Mouse (Mus musculus): Measurements from ENCODE around the gene Egflam. TPM values are rescaled to one million over a fixed set of nuclear protein-coding genes. Genes with fewer than 3 reads are reported as not detected.

The Egflam gene
- polyA plus RNA-seq, 1 experiment from 2014 or later, result 18.0 TPM

DNA sequence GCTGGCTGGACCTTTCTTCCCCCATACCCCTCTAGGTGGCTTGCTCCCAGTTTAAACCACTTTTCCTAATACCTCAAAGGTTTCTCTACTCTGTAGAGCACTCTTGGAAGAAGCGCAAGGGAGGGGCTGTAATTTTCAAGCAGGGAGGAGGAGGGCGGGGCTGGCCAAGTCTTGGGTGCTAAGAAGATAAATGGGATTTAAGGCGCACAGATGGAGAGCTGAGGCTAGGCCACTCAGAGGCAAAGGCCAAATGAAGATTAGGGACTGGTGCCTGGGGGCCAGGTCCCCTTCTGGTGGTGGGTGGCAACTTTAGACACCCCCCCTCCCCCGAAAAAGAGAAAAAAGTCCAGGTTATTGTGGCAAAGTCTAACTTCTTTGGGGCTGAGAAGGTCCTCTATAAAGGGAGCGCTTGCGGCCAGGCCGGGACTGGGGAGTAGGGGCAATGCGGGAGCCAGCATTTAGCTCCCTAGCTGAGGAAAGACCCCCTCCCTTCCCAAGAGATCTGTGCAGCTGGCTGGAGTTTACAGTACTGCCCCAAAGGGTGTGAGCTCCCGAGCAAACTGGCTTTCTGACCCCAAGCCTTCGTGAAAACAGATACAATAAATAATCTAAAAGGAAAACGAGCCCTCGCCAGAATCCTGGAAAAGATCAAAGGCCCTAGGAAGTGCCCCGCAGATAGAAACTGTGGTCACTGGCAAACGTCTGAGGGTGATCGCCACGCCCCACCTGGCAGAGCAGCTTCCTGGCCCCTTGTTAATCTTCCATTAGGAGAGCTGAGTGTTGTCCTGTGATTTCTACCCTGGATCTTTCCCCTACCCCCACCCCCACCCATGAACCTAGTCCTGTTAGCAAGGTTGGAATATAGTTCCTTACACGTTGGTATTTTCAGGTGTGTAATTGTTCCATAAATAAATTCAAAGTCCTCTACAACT, 680 bp upstream of the Egflam start:
- WGBS, result 3% methylated on average over 17 of the region's 17 CpGs

DNA sequence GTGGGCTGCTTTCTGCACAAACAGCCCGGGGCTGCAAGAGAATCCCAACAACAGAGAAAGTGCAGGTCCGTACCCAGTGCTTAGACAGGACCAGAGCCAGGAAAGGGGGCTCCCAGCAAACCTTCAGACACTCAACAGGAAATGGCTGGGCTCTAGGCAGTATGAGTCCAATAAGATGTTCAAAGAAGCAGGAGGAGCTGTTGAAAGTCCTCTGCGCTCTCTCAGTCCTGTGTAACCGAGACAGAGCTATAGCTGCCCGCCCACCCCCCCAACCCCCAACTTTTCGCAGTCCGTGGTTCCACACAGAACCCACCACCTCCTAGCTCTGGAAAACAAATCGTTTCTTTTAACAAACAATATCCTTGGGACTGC, 763 bp downstream of the Egflam start:
- Histone ChIP-seq H3K27ac (ENCODE audit: low read depth) (peak overlapping the region; percentile 58; the same call in 1 of the 2 replicates), H3K27me3 (ENCODE audit: insufficient read depth, low read length) (no peaks in the 10 kb centered on the region), H3K36me3 (ENCODE audit: insufficient read depth) (no peaks in the 10 kb centered on the region), H3K4me3 (ENCODE audit: low read depth, low read length) (peak overlapping the region; percentile 61), H3K9me3 (ENCODE audit: low read depth, low read length) (no peaks in the 10 kb centered on the region), H3K4me1 (ENCODE audit: insufficient read depth) (peaks cover 6% of the 10 kb centered on the region; the same call in 1 of the 2 replicates), H3K9ac (peak overlapping the region; percentile 73), H3K4me2 (peak overlapping the region; percentile 95)
- no peak for TF ChIP-seq CTCF (IDR thresholded peaks at IDR 0.05; ENCODE audit: low read depth)
- DNase-seq, result peak; percentile 57
- 2% methylated on average over 8 of the region's 8 CpGs for WGBS
- peak; percentile 60; the same call in 1 of the 2 replicates for ATAC-seq (ENCODE audit: insufficient read depth)

More for the DNA sequence above, 680 bp upstream of the Egflam start:
- TF ChIP-seq CTCF (IDR thresholded peaks at IDR 0.05; ENCODE audit: low read depth), result no peak
- H3K36me3 ChIP-seq (ENCODE audit: insufficient read depth), result no peaks in the 10 kb centered on the region
- peak overlapping the region; percentile 95 for H3K4me2 ChIP-seq
- H3K9ac ChIP-seq, result peak overlapping the region; percentile 73
- peaks cover 6% of the 10 kb centered on the region; the same call in 1 of the 2 replicates for H3K4me1 ChIP-seq (ENCODE audit: insufficient read depth)
- H3K4me3 ChIP-seq (ENCODE audit: low read depth, low read length), result peak overlapping the region; percentile 61
- no peaks in the 10 kb centered on the region for H3K9me3 ChIP-seq (ENCODE audit: low read depth, low read length)
- ATAC-seq (ENCODE audit: insufficient read depth) (peak; percentile 72), DNase-seq (peak; percentile 60)
- H3K27ac ChIP-seq (ENCODE audit: low read depth), result peak overlapping the region; percentile 58; the same call in 1 of the 2 replicates
- H3K27me3 ChIP-seq (ENCODE audit: insufficient read depth, low read length), result no peaks in the 10 kb centered on the region

GRCm38 (mm10) chr15:7383349-7383748, 14.8 kb downstream of the Egflam start:
- no peak overlapping the region for H3K4me3 ChIP-seq (ENCODE audit: low read depth, low read length)

DNA sequence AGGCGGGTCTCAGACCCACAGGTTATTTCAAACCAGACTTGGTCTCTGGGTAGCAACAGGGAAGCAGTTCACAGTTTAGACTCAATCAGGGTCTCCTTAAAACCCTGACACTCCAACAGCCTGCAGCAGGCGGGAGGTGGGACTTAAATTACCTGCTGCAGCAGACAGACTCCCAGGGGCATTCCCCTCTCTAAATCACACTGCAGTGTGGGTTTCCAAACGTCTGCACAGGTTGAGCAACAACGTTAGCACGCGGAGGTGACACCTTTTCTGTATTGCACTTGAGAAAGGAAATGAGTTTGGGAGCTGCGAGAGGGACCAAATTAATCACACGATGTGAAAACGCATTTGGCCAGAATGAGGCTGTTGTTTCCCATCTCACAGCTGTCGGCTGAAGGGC, 15.7 kb downstream of the Egflam start:
- no peak overlapping the region for H3K4me2 ChIP-seq
- H3K27me3 ChIP-seq (ENCODE audit: insufficient read depth, low read length), result no peaks in the 10 kb centered on the region
- no peaks in the 10 kb centered on the region for H3K9me3 ChIP-seq (ENCODE audit: low read depth, low read length)
- H3K4me3 ChIP-seq (ENCODE audit: low read depth, low read length), result no peak overlapping the region
- 36% methylated on average over 10 of the region's 10 CpGs for WGBS
- no peaks in the 10 kb centered on the region for H3K36me3 ChIP-seq (ENCODE audit: insufficient read depth)
- ATAC-seq (ENCODE audit: insufficient read depth) (no peak), DNase-seq (peak; percentile 35)
- no peak overlapping the region for H3K27ac ChIP-seq (ENCODE audit: low read depth)
- H3K4me1 ChIP-seq (ENCODE audit: insufficient read depth), result no peaks in the 10 kb centered on the region
- H3K9ac ChIP-seq, result no peak overlapping the region
- no peak for TF ChIP-seq CTCF (IDR thresholded peaks at IDR 0.05; ENCODE audit: low read depth)

More at GRCm38 (mm10) chr15:7383349-7383748, 14.8 kb downstream of the Egflam start:
- Histone ChIP-seq H3K9ac (no peak overlapping the region), H3K4me1 (ENCODE audit: insufficient read depth) (no peaks in the 10 kb centered on the region), H3K27me3 (ENCODE audit: insufficient read depth, low read length) (no peaks in the 10 kb centered on the region), H3K4me2 (no peak overlapping the region), H3K9me3 (ENCODE audit: low read depth, low read length) (no peaks in the 10 kb centered on the region), H3K36me3 (ENCODE audit: insufficient read depth) (no peaks in the 10 kb centered on the region), H3K27ac (ENCODE audit: low read depth) (no peak overlapping the region)
- ATAC-seq (ENCODE audit: insufficient read depth) (no peak), DNase-seq (no peak)
- no peak for TF ChIP-seq CTCF (IDR thresholded peaks at IDR 0.05; ENCODE audit: low read depth)
- 88% methylated on average over 4 of the region's 4 CpGs for WGBS

DNA sequence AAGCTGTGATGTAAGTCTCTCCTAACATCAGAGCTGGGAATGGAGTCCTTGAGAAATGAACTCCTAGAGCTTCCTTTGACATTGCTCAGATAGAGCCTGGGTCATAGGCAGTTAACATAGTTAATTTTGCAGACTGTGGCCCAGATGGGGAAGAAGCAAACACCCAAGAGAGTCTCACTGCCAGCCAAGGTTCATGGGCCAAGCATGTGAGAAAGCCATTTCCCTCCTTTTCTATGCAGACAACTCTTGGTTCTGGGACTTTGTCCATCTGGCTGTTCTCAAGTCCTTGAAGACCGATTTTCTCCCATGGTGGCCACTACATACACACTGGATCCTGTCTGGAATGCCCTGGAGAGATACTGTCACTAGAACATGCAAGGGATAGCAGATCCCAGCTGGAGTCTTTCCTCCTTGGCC, 45.6 kb downstream of the Egflam start:
- Histone ChIP-seq H3K4me1 (ENCODE audit: insufficient read depth) (no peaks in the 10 kb centered on the region), H3K27ac (ENCODE audit: low read depth) (no peak overlapping the region), H3K27me3 (ENCODE audit: insufficient read depth, low read length) (no peaks in the 10 kb centered on the region), H3K9ac (no peak overlapping the region), H3K4me3 (ENCODE audit: low read depth, low read length) (no peak overlapping the region), H3K9me3 (ENCODE audit: low read depth, low read length) (no peaks in the 10 kb centered on the region), H3K36me3 (ENCODE audit: insufficient read depth) (no peaks in the 10 kb centered on the region), H3K4me2 (no peak overlapping the region)
- TF ChIP-seq CTCF (IDR thresholded peaks at IDR 0.05; ENCODE audit: low read depth), result no peak
- peak; percentile 84 for DNase-seq
- ATAC-seq (ENCODE audit: insufficient read depth), result peak; percentile 94
- WGBS, result 46% methylated on average over 1 of the region's 1 CpGs

DNA sequence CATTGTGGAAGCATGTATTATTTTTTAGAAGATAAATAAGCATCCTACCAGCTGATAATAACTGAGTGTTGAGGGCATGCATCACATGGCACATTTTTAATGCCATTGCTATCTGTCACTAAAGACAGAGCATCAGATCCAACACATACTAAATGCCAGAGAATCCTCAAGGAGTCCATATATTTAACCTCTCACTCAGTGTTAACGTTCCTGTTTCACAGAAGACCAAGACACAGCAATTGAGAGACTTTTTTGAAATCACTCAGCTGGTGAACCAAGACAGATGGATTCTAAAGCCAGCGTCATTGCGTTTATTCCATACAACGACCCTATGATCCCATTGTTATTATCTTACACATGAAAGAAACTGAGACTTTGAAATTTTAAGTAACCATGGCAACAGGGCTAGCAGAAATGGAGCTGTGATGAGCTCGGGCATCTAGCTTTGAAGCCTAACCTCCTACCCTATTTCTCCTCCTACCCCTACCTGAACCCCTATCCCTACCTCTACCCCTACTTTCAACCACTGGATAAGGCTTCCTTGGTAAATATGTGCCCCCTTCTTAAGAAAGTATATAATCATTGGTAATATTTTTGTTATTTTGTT, 57.4 kb downstream of the Egflam start:
- Histone ChIP-seq H3K27ac (ENCODE audit: low read depth) (no peak overlapping the region), H3K9me3 (ENCODE audit: low read depth, low read length) (no peaks in the 10 kb centered on the region), H3K4me2 (no peak overlapping the region), H3K36me3 (ENCODE audit: insufficient read depth) (no peaks in the 10 kb centered on the region), H3K9ac (no peak overlapping the region), H3K27me3 (ENCODE audit: insufficient read depth, low read length) (no peaks in the 10 kb centered on the region), H3K4me1 (ENCODE audit: insufficient read depth) (no peaks in the 10 kb centered on the region), H3K4me3 (ENCODE audit: low read depth, low read length) (no peak overlapping the region)
- peak; percentile 62 for DNase-seq
- 20% methylated on average over 5 of the region's 5 CpGs for WGBS
- peak; percentile 80 for ATAC-seq (ENCODE audit: insufficient read depth)
- no peak for TF ChIP-seq CTCF (IDR thresholded peaks at IDR 0.05; ENCODE audit: low read depth)

All from lung, embryonic 14.5 days (tissue).